Mouse (Mus musculus) CH12.LX (cell line): Measurements from ENCODE around the gene Gm20388.

Source experiments
- CHD1 ChIP-seq: IDR thresholded peaks from 2 replicates; pipeline ENCODE4 v1.6.1; 2012; ENCODE audit warnings: low read depth, low read length, improper control_type of control experiment, inconsistent platforms
- CTCF ChIP-seq, 2 experiments: IDR thresholded peaks in 1 of 2; conservative IDR thresholded peaks in 1 of 2; 2 replicates each; pipeline ENCODE4 v1.5.1; 2011 to 2012; ENCODE audit warnings: low read depth in 2 of 2, low read length in 2 of 2, improper control_type of control experiment in 1 of 2, inconsistent platforms in 1 of 2, mild to moderate bottlenecking in 1 of 2, moderate library complexity in 1 of 2
- EP300 ChIP-seq: IDR thresholded peaks from 2 replicates; pipeline ENCODE4 v1.6.1; 2011; ENCODE audit warnings: low read length, improper control_type of control experiment
- ETS1 ChIP-seq: conservative IDR thresholded peaks from 2 replicates; pipeline ENCODE4 v1.6.1; 2012; ENCODE audit warnings: low read depth, mild to moderate bottlenecking, inconsistent platforms, low read length, improper control_type of control experiment, moderate library complexity
- JUND ChIP-seq: conservative IDR thresholded peaks from 2 replicates; pipeline ENCODE4 v1.6.1; 2011; ENCODE audit warnings: low read depth, low read length, improper control_type of control experiment
- POLR2A ChIP-seq: IDR thresholded peaks from 2 replicates; pipeline ENCODE4 v1.6.1; 2011; ENCODE audit warnings: low read depth, mild to moderate bottlenecking, improper control_type of control experiment, low read length

DNA sequence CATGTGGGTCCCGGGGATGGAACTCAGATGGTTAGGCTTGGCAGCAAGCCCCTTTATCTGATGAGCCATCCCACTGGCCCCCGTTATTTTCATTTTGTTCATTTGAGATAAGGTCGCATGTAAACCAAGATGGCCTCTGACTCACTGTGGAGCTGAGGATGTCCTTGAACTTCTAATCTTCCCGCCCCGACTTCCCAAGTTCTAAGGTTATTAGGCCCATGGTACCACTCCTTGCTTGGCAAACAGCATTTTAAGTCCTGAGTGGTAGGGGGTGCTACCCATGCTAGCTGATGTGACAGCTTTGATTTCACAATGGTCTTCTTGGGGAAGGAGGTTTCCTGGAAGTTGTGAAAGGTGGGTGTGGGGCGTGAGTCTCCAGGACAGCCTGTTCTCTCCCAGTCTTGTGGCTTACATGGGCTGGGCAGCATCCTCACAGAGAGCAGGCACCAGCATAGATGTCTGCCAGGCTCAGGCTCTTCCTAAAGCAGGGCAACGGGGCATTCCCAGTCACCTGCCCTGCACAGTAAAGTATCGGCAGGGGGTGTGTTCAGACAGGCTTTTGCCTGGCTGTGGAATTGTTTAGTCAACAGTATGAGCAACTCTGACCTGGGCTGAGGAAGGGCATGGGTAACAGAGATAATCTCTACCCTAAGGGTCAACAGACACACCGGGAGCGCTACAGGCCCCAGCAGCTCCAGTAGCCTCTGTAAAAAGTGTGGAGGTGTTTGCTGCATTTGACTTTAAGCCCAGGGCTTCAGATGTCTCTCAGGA is 132.1 kb downstream of the Gm20388 start:
- TF ChIP-seq POLR2A = no peak
- TF ChIP-seq CHD1 = no peak
- TF ChIP-seq CTCF (conservative IDR thresholded peaks at IDR 0.05 in 1 of 2, IDR thresholded peaks at IDR 0.05 in 1 of 2; ENCODE audit: low read depth in 2 of 2, low read length in 2 of 2) = no peak
- TF ChIP-seq ETS1 = no peak
- no peak for TF ChIP-seq EP300
- no peak for TF ChIP-seq JUND
